Mouse (Mus musculus): ENCODE measurements around the gene Eef2kmt. TPM values are rescaled to one million over a fixed set of nuclear protein-coding genes. Genes with fewer than 3 reads are reported as not detected.

Eef2kmt gene
- polyA plus RNA-seq, 1 experiment from 2014 or later = 35.5 TPM

DNA sequence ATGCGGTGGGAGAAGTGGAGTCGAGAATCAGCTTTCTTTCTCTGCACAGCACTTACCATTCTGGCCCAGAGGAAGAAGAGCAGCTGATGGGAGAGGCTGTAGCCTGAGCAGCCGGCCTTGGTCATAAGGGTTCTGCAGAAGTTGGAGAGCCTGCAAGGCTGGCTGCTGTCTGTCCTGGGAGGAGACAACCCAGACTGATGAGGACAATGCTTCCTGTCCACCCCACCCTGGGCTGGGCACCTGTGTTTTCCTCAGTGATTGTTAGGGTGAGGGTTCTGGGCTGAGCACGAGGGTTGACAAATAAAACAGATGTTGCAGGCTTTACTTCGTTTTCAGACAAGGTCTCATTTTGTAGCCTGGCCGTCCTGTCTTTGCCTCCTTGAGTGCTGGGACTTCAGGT lies 39.1 kb downstream of the Eef2kmt start:
- ATAC-seq (ENCODE audit: insufficient number of reproducible peaks, insufficient read depth, low FRiP score, low read depth) = no peak

DNA sequence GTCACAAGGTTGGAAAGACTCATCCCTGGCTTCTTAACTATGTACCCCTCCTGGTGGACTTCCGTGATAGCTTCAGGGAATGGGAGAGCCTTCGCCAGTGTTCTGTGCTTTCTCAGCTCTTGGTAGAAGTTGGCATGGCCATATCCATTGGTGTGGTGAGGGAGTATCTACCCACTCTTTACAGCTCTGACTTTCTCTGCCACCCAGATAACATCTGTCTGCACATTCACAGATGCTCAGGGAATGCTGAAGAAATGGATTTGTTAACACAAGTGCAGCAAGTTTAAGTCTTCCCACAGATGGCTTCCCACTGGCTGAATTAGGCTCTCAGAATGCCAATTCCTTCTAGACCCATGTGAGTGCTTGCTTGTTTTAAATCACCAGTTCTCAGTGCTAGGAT lies 41.7 kb downstream of the Eef2kmt start:
- 83% methylated on average over 2 of the region's 2 CpGs for WGBS
- H3K4me3 ChIP-seq (ENCODE audit: low read depth, low read length) = no peak overlapping the region
- no peaks in the 10 kb centered on the region for H3K4me1 ChIP-seq (ENCODE audit: control insufficient read depth, insufficient read depth, low read length)
- no peaks in the 10 kb centered on the region for H3K36me3 ChIP-seq (ENCODE audit: control insufficient read depth, insufficient read depth, low read length)
- no peak overlapping the region for H3K9ac ChIP-seq (replicated peaks; ENCODE audit: low read depth, low read length)
- ATAC-seq (ENCODE audit: insufficient number of reproducible peaks, insufficient read depth, low FRiP score, low read depth) = no peak
- no peaks in the 10 kb centered on the region for H3K27me3 ChIP-seq (ENCODE audit: control insufficient read depth, insufficient read depth, low read length)
- H3K4me2 ChIP-seq (replicated peaks; ENCODE audit: low read depth, low read length) = no peak overlapping the region
- no peak overlapping the region for H3K27ac ChIP-seq (ENCODE audit: low read length)
- no peaks in the 10 kb centered on the region for H3K9me3 ChIP-seq (ENCODE audit: control insufficient read depth, low read depth, low read length)

More for the DNA sequence above, 39.1 kb downstream of the Eef2kmt start:
- WGBS = 44% methylated on average over 6 of the region's 6 CpGs
- Histone ChIP-seq H3K4me1 (ENCODE audit: control insufficient read depth, insufficient read depth, low read length) (no peaks in the 10 kb centered on the region), H3K4me2 (replicated peaks; ENCODE audit: low read depth, low read length) (no peak overlapping the region), H3K9ac (replicated peaks; ENCODE audit: low read depth, low read length) (no peak overlapping the region), H3K4me3 (ENCODE audit: low read depth, low read length) (no peak overlapping the region), H3K36me3 (ENCODE audit: control insufficient read depth, insufficient read depth, low read length) (no peaks in the 10 kb centered on the region), H3K27me3 (ENCODE audit: control insufficient read depth, insufficient read depth, low read length) (no peaks in the 10 kb centered on the region), H3K27ac (ENCODE audit: low read length) (no peak overlapping the region), H3K9me3 (ENCODE audit: control insufficient read depth, low read depth, low read length) (no peaks in the 10 kb centered on the region)

DNA sequence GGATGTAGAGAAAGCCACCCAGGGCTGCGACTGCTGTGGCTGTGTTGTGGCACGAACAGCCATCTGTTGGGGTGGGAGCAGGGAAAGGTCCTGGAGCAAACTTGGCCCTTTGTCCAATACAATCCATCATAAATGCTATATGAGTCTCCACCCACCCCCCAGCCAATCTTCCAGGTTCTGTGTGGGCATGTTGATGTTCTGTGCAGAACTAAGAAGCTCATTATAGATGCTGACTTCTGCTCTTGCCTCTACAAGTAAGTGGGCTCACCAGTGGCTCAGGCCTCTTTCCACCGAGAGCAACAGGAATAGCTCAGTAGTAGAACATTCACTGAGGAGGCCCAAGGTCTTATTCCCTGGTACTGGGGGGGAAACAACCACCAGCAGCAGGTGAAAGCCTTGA lies 43.6 kb downstream of the Eef2kmt start:
- no peak overlapping the region for H3K27ac ChIP-seq (ENCODE audit: low read length)
- no peak overlapping the region for H3K4me3 ChIP-seq (ENCODE audit: low read depth, low read length)
- no peaks in the 10 kb centered on the region for H3K36me3 ChIP-seq (ENCODE audit: control insufficient read depth, insufficient read depth, low read length)
- no peak overlapping the region for H3K9ac ChIP-seq (replicated peaks; ENCODE audit: low read depth, low read length)
- no peaks in the 10 kb centered on the region for H3K27me3 ChIP-seq (ENCODE audit: control insufficient read depth, insufficient read depth, low read length)
- ATAC-seq (ENCODE audit: insufficient number of reproducible peaks, insufficient read depth, low FRiP score, low read depth) = no peak
- H3K4me1 ChIP-seq (ENCODE audit: control insufficient read depth, insufficient read depth, low read length) = no peaks in the 10 kb centered on the region
- no peak overlapping the region for H3K4me2 ChIP-seq (replicated peaks; ENCODE audit: low read depth, low read length)
- 78% methylated on average over 3 of the region's 3 CpGs for WGBS
- H3K9me3 ChIP-seq (ENCODE audit: control insufficient read depth, low read depth, low read length) = no peaks in the 10 kb centered on the region

DNA sequence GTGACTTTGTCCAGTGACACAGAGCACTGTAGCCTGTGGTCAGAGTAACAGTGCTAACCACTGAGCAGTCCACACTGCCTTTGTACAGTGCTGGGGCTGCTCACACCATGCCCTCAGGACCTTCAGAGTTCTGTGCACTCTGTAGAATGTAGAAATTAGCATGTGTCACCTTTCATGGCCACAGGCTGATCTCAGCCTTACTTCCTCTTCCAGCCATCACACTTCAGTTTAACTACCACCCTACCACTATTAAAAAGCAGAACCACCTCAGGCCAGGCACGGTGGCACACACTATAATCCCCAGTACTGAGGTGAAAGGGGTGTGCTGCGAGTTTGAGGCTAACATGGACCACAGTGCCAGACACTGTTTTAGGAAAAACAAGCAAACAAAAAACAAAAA lies 45.4 kb downstream of the Eef2kmt start:
- 70% methylated on average over 2 of the region's 2 CpGs for WGBS
- Histone ChIP-seq H3K4me3 (ENCODE audit: low read depth, low read length) (no peak overlapping the region), H3K9me3 (ENCODE audit: control insufficient read depth, low read depth, low read length) (no peaks in the 10 kb centered on the region), H3K4me1 (ENCODE audit: control insufficient read depth, insufficient read depth, low read length) (no peaks in the 10 kb centered on the region), H3K4me2 (replicated peaks; ENCODE audit: low read depth, low read length) (no peak overlapping the region), H3K27ac (ENCODE audit: low read length) (no peak overlapping the region), H3K9ac (replicated peaks; ENCODE audit: low read depth, low read length) (no peak overlapping the region), H3K36me3 (ENCODE audit: control insufficient read depth, insufficient read depth, low read length) (no peaks in the 10 kb centered on the region), H3K27me3 (ENCODE audit: control insufficient read depth, insufficient read depth, low read length) (no peaks in the 10 kb centered on the region)
- ATAC-seq (ENCODE audit: insufficient number of reproducible peaks, insufficient read depth, low FRiP score, low read depth) = no peak

DNA sequence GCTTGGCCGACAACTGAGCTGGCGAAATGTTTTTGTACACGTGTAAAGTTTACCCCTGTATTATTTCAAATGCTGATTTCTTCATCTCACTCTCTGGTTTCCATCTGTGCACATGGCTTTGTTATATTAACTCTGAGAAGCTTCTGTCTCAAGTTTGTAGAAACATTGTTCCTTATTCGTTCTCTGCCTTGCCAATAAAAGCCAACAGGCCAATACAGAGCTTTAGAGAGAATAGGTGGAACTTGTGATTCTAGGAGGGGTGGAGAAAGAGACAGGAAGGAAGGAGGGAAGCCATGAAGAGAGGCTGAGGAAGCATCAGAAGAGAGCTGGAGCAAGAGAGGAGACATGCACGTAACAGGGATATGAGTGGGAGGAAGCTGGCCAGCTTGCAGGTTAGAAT lies 49.7 kb downstream of the Eef2kmt start:
- WGBS = 70% methylated on average over 5 of the region's 5 CpGs
- no peak for ATAC-seq (ENCODE audit: insufficient number of reproducible peaks, insufficient read depth, low FRiP score, low read depth)
- Histone ChIP-seq H3K27me3 (ENCODE audit: control insufficient read depth, insufficient read depth, low read length) (no peaks in the 10 kb centered on the region), H3K9ac (replicated peaks; ENCODE audit: low read depth, low read length) (no peak overlapping the region), H3K4me2 (replicated peaks; ENCODE audit: low read depth, low read length) (no peak overlapping the region), H3K9me3 (ENCODE audit: control insufficient read depth, low read depth, low read length) (no peaks in the 10 kb centered on the region), H3K4me3 (ENCODE audit: low read depth, low read length) (no peak overlapping the region), H3K4me1 (ENCODE audit: control insufficient read depth, insufficient read depth, low read length) (peaks cover 12% of the 10 kb centered on the region; the same call in 1 of the 2 replicates), H3K36me3 (ENCODE audit: control insufficient read depth, insufficient read depth, low read length) (no peaks in the 10 kb centered on the region), H3K27ac (ENCODE audit: low read length) (no peak overlapping the region)

DNA sequence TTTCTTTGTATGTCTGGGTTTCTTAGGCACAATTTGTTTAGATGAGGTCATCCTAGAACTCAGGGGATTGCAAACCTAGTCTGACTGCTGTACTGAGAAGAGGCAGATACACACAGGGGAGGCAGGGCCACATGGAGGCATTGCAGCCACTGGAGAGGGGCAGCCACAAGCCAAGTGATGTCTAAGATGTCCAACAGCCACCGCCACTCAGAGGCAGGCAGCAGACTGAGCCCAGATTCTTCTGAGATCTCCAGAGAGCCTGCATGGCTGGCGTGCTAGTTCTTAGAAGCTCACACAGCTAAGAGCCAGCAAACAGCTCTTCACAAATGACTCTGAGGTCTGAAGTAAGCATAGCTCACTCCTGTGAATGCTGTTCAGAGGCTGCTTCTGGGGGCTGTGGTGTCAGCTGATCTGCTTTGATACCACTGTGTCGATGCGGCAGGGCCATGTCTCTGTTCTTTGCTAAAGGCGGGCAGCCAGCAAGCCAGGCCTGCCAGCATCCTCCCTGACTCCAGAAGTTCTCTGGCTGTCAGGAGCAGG lies 50.3 kb downstream of the Eef2kmt start:
- Histone ChIP-seq H3K4me2 (replicated peaks; ENCODE audit: low read depth, low read length) (no peak overlapping the region), H3K27ac (ENCODE audit: low read length) (no peak overlapping the region), H3K9me3 (ENCODE audit: control insufficient read depth, low read depth, low read length) (no peaks in the 10 kb centered on the region), H3K4me1 (ENCODE audit: control insufficient read depth, insufficient read depth, low read length) (peaks cover 12% of the 10 kb centered on the region; the same call in 1 of the 2 replicates), H3K4me3 (ENCODE audit: low read depth, low read length) (no peak overlapping the region), H3K27me3 (ENCODE audit: control insufficient read depth, insufficient read depth, low read length) (no peaks in the 10 kb centered on the region), H3K9ac (replicated peaks; ENCODE audit: low read depth, low read length) (no peak overlapping the region), H3K36me3 (ENCODE audit: control insufficient read depth, insufficient read depth, low read length) (no peaks in the 10 kb centered on the region)
- WGBS = 82% methylated on average over 5 of the region's 5 CpGs
- ATAC-seq (ENCODE audit: insufficient number of reproducible peaks, insufficient read depth, low FRiP score, low read depth) = no peak

DNA sequence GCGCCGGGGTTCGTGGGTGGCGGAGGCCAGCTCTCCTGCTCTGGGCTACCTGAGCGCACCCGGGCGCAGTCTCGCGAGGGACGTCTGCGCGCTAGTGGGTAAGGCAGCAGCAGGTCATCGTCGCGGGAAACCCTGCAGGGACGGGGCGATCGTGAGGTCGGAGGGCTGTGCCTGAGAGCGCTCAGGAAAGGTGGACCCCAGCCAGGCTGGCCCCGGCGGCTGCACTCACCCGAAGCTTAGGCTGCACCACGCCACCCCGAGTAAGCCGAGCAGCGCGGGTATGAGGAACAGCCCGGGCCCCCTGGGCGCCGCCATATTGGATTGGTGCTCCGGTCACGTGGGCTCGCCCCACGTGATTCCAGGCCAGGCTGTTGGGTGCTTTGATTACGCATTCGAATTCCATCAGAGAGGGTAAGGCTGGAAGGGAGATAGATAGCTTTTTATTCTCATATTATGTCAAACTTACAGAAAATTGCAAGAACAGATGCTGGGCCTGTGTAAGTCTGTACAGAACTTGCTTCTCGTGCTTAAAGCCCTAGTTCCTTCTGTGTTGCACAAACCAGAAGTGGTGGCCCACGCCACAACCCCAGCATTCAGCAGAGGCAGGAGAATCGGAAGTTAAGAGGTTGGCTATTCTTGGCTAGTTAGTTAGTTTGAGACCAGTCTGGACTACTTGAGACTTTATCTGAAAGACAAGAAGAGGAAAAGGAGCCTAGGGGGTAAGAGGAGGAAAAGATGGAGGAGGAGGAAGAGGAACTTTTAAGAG lies 51.9 kb downstream of the Eef2kmt start, which contains the start of gene Nagpa:
Gene Nagpa (minus strand): TSS at position 345 of the 766 bp plus-strand sequence.
- H3K27ac ChIP-seq (ENCODE audit: low read length) = no peak within 1 kb of the TSS

DNA sequence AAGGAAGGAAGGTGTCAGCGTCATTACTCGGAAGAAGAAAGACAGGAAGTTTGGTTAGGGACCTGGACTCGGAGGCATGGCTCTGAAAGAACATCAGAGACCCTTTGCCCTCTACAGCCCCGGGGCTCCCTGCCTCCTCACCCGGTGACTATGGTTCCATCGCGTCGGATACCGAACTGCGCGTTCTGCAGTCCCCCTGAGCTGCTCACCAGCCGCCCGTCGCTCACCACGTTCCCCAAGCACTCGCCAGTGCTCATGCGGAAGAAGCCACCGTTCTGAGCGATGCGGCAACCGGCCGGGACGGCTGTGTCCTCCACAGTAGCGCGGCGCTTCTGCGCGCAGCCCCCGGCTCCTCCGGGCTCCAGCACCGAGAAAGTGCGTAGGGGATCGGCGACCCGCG lies 52.6 kb downstream of the Eef2kmt start:
- Histone ChIP-seq H3K27ac (ENCODE audit: low read length) (no peak overlapping the region), H3K27me3 (ENCODE audit: control insufficient read depth, insufficient read depth, low read length) (no peaks in the 10 kb centered on the region), H3K4me1 (ENCODE audit: control insufficient read depth, insufficient read depth, low read length) (peaks cover 12% of the 10 kb centered on the region; the same call in 1 of the 2 replicates), H3K4me2 (replicated peaks; ENCODE audit: low read depth, low read length) (peak overlapping the region; percentile 97), H3K9ac (replicated peaks; ENCODE audit: low read depth, low read length) (peak overlapping the region; percentile 51), H3K36me3 (ENCODE audit: control insufficient read depth, insufficient read depth, low read length) (no peaks in the 10 kb centered on the region), H3K4me3 (ENCODE audit: low read depth, low read length) (peak overlapping the region; percentile 90), H3K9me3 (ENCODE audit: control insufficient read depth, low read depth, low read length) (no peaks in the 10 kb centered on the region)
- ATAC-seq (ENCODE audit: insufficient number of reproducible peaks, insufficient read depth, low FRiP score, low read depth) = peak; percentile 15; the same call in 1 of the 2 replicates
- 1% methylated on average over 36 of the region's 36 CpGs for WGBS

More for the DNA sequence above, 51.9 kb downstream of the Eef2kmt start, which contains the start of gene Nagpa:
- Histone ChIP-seq H3K4me2 (replicated peaks; ENCODE audit: low read depth, low read length) (peak within 1 kb of the TSS; percentile 97), H3K4me3 (ENCODE audit: low read depth, low read length) (peak within 1 kb of the TSS; percentile 90), H3K27me3 (ENCODE audit: control insufficient read depth, insufficient read depth, low read length) (no peaks in the 10 kb centered on the region), H3K4me1 (ENCODE audit: control insufficient read depth, insufficient read depth, low read length) (peaks cover 12% of the 10 kb centered on the region; the same call in 1 of the 2 replicates), H3K36me3 (ENCODE audit: control insufficient read depth, insufficient read depth, low read length) (no peaks in the 10 kb centered on the region), H3K9me3 (ENCODE audit: control insufficient read depth, low read depth, low read length) (no peaks in the 10 kb centered on the region), H3K9ac (replicated peaks; ENCODE audit: low read depth, low read length) (peak within 1 kb of the TSS; percentile 51)
- peak; percentile 83 for ATAC-seq (ENCODE audit: insufficient number of reproducible peaks, insufficient read depth, low FRiP score, low read depth)
- 4% methylated on average over 40 of the region's 40 CpGs for WGBS
